Mouse (Mus musculus): ENCODE data around the gene Tpi1.

Gene Tpi1

DNA sequence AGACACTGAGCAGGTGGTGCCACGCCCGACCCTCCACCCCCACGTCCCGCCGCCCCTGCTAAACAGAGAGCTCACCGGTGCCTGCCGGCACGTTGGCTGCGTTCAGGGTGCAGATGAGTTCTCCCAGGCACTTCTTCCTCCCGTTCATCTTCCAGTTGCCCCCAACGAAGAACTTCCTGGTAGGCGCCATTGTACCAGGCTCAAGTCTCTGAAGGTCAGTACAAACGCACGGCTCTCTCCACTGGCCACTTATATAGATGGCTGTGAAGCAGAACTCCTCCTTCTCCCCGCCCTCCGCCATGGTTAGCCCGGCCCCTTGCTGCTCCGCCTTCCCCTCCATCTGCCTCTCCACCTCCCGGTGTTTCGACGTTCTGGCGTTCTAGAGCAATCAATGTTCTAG is at the start of gene Tpi1:
Gene Tpi1, minus strand, starts transcription at position 364 of the 400 bp plus-strand sequence.
- peak; percentile 80 for DNase-seq (ENCODE audit: low spot score)

DNA sequence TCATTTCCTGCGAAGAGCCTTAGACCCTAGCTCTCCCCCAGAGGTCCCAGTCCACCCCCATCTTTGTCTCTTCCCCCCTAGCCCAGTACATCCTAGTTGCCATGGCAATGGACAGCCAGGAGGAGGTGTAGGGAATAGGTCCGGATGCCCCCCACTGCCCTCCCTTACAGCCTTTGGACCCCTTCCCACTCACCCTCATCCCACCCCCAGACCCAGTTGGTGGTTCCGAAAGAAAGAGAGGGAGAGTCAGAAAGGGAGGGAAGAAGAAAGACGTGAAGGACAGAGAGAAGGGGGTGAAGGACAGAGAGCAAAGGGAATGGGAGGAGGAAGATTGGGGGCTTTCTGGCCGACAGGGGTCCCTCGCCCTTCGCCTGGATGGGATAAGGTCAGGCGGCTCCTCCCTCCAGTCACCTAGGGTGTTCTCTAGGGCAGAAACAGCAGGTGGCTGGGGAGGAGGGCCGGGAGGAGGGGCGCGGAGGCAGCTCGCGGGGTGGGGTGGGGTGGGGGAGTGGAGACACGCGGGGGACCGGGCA is 49.1 kb upstream of the Tpi1 start:
- no peak for DNase-seq (ENCODE audit: low spot score)

DNA sequence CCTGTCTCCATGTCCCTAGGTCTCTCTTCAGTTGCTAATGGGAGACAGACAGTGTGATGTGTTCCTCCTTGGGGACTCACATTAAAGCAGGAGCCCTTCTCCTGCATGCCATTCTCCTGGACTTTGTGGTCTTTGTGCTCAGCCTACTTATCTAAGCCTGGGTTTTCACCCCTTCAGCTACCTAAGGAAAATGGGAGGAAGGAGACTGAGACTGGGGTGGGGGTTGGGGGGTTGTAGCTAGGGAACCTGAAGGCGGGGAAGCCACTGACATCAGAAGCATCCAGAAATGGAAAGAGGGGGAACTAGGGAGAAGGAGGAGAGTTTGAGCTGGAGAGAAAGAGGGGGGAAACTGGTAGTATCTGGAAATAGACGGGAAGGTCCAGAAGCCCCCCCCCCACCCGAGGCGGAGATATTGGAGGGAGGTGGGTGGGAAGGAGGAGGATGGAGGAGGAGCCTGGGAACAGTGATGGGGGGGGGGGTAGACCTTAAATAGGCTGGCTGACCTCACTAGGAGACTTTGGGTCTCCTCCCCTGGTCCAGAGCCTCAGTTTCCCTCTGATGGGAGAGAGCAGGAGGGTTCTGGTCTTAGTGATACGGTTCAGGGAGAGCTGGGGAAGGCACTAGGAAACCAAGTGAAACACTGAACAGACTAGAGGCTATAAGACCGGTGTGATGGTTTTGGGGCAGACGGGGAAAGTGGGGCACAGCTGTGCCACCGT is 48.5 kb upstream of the Tpi1 start:
- no peak for DNase-seq (ENCODE audit: low spot score)

DNA sequence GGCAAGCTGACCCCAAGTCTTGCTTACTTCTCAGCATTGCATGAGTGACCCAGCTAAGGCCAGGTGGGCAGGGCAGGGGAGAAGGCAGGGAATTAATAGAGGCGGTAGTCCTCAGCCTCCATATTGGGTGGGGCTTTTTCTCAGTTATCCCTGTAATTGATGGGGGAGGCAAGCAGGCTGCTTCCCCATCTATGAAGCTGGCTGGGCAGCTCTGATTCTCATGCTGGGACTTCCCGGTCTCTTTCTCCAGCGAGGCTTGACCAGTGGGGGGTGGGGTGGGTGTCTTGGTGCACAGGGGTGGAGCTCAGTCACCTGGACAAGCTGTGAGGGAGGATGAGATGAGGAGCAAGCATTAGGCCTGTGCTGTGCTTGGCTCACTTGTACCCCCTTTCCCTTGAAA is 47.7 kb upstream of the Tpi1 start:
- no peak for DNase-seq (ENCODE audit: low spot score)

DNA sequence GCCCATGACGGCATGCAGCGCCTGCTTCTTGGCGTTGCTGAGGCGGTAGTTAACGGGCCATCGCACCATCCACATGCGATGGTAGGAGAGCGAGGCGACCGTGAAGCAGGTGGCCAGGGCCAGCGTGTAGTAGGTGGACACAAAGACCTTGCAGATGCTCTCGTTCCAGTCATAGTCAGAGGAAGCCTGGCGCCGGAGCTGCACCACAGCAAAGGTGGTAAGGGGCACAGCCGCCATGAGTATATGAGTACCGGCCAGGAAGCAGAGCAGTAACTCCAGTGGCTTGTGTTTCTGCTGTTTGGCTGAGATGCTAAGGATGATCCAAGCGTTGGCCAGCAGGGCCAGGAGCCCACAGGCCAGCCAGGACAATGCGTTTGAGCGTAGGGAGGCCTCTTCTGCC is 47.2 kb upstream of the Tpi1 start:
- no peak for DNase-seq (ENCODE audit: low spot score)

DNA sequence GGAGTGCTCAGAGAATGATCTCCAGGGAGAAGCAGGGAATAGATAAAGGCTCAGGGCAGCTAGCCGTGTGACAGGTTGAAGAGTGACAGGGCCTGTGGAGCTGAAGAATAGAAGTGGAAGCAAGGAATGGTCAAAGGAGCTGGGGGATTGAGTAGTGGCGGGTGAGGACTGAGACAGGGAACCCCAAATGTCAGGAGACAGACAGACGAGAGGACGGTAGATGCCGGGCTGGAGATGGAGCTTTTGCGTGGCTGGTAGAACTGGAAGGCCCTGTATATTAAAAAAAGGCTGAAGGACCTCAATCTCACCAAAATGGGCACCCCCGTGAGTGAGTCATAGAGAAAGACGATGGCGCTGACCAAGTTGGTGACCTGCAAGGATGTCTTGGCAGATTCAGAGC is 46.4 kb upstream of the Tpi1 start:
- no peak for DNase-seq (ENCODE audit: low spot score)

DNA sequence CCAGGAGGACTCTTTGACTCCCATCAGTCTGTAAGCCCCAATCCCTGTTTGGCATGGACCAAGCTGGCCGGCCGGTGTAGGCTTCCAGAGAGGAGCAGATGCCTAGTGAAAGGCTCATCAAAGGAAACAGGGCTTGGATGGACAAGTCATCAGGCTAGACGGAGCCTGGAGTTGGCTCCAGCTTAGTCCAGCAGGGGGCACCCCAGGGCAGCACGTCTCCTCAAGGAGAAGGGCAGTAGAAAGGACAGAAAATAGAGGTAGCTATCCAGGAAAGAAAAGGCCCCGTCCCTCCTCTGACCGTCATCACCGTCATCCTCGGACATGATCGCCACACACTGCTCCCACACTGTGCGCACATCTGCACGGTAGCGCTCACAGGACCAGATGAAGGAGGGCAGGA is 45.6 kb upstream of the Tpi1 start:
- DNase-seq (ENCODE audit: low spot score) = peak; percentile 63

DNA sequence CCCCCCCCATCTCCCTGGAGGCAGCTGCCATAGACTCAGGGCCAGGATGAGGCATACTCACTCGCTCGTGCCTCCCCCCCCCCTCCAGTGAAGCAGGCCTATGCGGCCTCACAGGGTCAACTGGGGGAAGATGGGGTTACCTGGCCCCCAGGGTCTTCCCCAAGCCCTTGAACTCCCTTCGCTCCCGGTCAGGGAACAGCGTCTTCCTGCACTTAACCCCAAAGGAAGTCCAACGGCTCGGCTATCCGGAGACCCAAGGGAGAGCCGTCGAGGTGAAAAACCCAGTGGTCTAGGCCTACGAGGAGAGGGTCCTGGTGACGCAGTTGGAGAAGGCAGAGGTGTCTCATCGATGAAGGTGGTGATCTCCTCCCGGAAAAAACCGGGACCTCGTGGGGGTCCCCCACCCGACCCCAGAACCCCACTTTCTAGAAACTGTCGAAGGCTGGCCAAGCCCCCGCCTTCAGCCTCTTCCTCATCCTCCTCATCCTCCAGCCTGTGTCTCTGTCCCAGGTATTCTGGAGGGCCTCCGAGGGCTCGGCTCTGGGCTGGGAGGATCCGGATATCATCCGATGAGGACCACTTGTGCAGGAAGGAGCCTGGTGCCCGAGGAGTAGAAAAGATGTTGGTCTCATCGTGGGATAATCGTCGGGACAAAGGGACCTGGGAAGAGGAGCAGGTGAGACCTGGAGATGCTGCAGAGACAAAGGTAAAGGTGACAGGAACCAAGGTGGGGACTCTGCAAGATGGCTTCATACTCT is 44.6 kb upstream of the Tpi1 start:
- DNase-seq (ENCODE audit: low spot score) = no peak

DNA sequence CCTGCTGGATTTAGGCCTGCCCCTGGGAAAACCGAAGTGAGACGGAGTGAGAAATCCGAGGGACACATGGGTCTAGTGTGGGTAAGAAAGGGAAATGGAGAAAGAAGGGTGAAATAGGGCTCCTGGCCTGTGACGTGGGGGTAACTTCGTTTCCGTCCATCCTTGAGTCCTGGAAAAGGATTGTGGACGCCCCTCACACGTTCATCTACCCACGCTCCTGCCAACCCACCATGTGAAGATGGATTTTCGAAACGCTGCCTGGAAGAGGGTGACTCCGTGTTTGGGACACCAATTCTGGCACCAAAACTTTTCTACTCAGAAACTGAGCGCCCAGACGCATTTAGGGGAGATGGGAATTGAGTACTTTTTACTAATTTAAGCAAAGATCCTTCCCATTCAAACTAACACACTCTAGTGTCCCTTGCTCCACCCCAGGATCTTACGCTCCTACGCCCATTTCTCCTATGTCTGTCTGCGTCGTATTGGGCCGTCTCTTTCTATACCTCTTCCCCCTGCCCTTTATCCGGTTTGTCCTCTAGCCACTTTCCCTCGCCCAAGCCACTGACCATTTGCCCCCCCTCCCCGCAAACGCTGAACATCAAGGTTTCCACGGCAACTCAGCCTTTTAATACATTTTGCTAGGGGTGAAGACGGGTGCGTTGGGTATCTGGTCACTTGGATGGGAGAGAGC is 43.9 kb upstream of the Tpi1 start:
- no peak for DNase-seq (ENCODE audit: low spot score)

DNA sequence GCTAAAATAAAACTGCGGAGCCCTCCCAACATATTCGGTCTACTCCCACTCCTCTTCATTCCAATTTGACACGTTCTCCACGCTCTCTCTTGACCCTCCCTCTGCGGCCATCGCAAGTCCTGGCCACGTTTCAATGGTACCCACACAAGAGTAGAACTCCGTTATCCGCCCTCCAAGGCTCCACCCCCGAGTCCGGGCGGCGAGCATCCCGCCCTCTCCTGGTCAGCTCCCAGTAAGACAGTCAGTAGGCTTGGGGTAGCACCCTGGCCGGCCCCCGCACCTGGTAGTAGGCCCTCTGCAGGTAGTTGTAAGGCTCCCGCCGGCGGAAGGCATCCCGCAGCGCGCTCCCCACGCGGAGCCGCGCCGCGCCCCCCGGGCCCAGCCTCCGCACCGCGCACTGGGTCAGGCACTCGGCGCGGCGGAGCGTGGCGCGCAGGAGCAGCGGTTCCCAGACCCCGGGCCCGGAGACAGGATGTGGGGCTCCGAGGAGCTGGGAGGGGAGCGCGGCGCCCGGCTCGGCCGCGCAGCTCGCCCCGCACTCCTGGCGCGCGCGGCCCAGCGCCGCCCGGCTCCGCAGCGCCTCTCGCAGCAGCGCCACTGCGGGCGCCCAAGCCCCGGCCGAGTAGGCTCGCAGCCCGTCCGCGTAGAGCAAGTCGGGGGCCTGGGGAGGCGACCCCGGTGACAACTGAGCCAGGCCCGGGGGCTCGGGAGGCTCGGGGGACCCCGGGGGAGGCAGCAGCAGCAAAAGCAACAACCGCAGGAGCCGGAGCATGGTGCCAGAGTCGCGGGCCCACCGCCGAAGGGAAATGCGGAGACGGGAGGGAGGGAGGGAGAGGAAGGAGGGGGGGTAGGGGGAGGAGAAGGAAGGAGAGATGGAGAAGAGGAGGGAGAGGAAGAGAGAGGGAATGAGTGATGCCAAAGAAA is 43.1 kb upstream of the Tpi1 start, which contains the start of gene P3h3:
Gene P3h3, minus strand, starts transcription at position 837 of the 924 bp plus-strand sequence.
- peak; percentile 35 for DNase-seq (ENCODE audit: low spot score)

DNA sequence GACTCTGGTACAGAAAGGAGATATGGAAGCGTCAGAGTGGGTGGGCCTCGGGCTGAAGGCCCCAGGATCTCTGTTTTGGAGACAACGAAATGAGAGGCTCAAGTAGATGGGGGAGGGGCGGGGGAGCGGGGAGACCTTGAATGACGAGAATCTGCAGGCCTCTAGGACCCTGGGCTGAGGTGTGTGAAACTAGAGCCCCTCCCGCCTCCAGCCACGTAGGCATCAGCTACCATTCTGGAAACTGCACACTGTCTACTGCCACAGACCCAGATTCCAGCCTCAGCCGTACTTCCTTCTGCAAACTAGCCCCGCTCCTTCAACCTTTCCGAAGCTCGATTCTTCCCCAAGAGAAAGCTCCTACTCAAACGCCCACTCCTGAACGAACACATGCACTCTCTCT is 42.2 kb upstream of the Tpi1 start:
- no peak for DNase-seq (ENCODE audit: low spot score)

DNA sequence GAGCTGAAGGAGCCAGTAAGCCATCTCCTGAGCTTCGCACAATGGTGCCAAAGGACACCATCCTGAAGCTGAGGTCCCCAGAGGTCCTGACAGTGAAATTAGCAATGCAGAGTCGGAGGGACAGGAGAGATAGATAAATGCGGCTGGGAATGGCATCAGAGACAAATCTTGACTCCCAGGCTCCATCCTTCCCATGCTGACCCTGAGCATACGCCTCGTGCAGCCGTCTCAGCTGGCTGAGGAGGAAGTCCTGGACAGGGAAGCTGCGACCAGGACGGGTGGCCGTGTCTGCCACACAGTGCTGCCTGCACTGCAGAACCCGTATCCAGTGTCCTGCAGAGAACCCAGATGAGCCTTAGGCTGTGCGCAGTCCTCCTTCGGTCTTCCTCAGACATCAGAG is 40.6 kb upstream of the Tpi1 start:
- no peak for DNase-seq (ENCODE audit: low spot score)

DNA sequence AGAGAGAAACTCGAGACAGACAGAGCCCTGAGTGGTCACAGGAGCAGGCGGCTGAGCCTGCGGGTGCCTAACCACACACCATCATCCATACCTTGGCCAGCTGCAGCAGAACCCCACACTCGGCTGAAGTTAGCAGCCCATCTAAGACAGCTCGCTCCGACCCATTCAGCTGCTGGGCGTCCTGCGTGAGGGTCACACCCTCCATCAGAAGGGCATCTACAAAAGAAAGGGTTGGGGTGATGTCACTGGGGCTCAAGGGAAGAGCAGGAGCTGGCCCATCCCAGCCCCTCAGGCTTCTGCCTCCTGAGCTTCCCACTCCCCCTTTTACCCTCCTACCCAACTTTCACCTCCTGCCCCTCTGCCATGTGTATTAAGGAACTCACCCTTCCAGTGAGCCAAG is 36.4 kb upstream of the Tpi1 start:
- DNase-seq (ENCODE audit: low spot score) = no peak

DNA sequence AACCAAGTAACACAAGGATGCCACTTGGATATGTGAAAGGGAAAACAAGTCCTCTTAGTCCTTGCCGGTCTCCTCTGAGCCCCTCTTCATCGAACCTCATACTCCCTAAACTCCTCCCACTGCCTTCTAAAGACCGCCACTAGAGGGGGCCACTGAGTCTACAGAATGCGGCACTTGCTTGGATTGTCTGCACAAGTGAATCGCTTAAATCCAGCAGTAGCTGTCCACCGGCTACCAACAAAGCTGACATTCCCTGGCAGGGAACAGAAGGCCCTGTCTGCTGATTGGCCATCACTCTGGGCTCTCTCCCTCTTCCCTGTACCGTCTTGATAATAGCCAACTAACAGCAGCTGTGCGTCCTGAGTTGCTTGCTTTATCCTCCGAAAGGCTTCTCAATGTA is 33.2 kb upstream of the Tpi1 start:
- peak; percentile 79 for DNase-seq (ENCODE audit: low spot score)

DNA sequence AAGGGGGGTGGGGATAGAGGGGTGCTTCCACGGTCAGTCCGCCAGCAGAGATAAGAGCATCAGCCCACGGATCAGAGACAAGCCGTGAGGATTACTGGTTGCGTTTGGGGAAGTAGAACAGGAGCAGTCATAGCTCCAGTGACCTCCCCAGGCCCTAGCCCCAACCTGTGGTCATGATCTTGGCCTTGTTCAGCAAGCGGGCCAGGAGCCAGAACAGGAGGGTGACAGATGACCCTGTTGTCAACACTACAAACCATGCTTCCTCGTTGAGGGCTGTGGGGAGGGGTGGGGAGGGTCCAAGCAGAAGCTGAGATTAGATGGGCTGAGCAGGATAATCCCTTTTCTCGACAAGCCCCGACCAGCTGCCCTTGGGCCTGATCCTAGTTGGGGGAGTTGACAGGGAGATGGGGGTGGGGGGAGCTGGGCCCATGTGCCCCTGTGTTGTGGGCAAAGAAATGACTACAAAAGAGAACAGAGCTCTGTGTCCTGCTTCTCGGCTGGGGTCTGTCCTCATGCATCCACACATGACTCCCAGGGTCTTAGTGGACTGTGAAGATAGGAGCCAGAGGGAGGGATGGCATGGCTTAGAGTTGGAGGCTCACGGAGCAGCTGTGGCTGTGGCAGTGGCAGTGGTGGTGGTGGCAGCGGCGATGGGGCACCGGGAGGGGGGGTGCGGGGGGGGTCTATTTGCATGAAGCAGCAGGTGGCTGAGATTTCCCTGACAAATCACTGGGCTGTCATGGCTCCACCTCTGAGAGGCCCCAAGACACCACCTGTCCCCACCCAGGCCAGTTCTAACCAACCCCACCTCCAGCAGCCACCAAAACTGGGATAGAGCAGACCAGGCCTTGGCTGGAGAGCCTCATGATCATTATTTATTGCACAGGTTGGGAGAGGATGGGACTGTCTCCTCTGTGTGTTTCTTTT is 26.4 kb upstream of the Tpi1 start, which contains the start of gene Gnb3:
Gene Gnb3, minus strand, starts transcription at position 35 of the 927 bp plus-strand sequence.
- DNase-seq (ENCODE audit: low spot score) = no peak

DNA sequence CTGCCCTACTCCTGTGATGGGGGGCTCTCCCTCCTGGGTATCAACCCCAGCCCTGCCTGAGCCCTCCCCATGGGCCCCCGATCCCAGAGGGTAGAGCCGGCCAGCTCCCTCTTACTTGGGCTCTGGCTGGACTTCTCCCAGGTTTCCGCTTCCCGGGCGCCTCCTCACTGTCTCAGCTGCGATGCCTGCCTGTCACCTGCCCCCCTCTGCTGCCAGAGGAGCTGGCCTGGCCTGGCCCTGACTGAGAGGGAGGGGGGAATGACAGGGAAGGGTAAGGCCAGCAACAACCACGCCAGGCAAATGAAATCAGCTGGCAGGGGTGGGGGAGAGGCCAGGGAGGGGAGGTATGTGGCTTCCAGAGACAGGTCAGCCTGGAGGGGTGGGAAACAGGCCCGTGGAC is 25.7 kb upstream of the Tpi1 start:
- no peak for DNase-seq (ENCODE audit: low spot score)

DNA sequence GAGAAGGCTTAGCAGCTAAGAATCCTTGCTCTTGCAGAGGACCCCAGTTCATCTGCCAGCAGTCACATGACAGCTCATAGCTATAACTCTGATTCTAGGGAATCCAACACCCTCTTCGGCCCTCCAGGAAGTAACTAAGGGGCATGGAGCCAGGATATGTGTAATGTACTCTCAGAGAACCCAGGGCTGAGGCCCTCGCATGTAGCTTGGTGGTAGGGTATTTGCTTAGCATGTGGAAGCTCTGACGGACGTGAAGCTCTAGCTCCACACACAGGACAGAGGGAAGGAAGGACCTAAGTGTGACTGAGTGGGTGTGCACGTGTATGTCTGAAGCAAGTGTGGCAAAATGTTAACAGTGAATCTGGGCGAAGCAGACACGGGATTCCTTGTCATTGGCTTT is 22.3 kb upstream of the Tpi1 start:
- no peak for DNase-seq (ENCODE audit: low spot score)

DNA sequence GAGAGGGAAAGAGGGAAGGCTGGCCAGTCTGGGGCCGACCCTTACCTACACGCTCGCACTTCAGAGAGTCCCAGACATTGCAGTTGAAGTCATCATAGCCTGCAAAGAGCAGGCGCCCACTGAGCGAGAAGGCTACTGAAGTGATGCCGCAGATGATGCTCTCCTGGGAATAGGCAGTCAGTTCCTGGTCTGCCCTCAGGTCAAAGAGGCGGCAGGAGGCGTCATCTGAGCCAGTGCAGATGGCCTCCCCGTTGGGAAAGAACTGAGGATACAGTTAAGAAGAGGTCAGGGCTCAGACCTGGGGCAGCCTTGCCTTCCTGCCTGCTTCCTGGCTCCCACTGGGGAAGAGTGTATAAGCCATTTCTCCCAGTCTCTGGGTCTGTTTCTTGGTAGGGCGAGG is 21.4 kb upstream of the Tpi1 start:
- DNase-seq (ENCODE audit: low spot score) = no peak

DNA sequence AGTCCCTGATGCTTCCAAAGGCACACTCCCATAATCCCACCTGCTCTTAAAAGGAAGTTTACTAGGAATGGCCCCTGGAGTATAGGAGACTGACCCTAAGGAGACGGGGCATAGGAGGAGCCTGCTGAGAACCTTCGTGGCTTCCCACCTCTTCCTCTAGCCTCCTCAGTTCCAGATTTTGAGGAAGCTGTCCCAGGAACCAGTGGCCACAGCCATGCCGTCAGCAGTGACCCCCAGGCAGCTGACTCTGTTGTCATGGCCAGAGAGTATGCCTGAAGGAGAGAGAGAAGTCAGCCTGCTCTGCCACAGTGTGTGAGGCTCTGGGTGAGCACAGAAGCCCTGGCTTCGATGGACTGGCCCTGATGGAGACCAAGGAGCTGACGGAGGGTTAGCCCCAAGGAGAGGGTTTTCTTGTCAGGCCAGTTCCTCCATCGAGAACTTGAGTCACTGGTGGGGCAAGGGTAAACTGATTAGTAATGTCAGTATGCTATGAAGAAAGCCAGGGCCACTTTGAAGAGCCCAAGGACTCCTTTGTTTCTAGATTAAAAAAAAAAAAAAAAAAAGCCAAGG is 20.5 kb upstream of the Tpi1 start:
- no peak for DNase-seq (ENCODE audit: low spot score)

DNA sequence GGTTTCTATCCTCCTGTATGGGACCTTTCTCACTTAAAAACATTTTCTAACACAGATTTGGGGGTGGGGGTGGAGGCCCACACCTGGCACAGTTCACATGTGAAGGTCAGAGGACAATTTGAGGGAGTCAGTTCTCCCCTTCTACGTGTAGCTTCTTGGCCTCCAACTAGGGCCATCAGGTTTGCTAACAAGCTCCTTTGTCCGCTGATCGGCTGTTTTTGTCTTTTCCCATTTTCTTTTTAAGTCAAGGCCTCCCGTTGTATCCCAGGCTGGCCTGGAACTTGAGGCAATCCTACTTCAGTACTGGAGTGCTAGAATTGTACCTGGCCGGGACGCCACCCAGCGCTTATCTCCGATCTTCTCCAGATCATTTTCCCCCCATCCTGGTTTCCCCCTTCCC is 17.6 kb upstream of the Tpi1 start:
- no peak for DNase-seq (ENCODE audit: low spot score)

Measured in spleen, adult 12 weeks (tissue).